Mouse (Mus musculus): ENCODE measurements around the gene Lrg1. TPM values are rescaled to one million over a fixed set of nuclear protein-coding genes. Genes with fewer than 3 reads are reported as not detected.
A peak's percentile ranks its signal among the peaks of the same experiment; 100 is the strongest.

Gene Lrg1
- total and polyA plus RNA-seq, 3 experiments: not detected

GRCm38 (mm10) chr17:56071126-56071525 lies 50.7 kb downstream of the Lrg1 start:
- DNase-seq (ENCODE audit: extremely low read depth): peak; percentile 20
- Histone ChIP-seq H3K36me3 (replicated peaks in 1 of 2; ENCODE audit: control insufficient read depth in 1 of 2, insufficient read depth in 1 of 2, low read length in 1 of 2) (peaks cover 63 to 72% of the 10 kb centered on the region in 2 experiments), H3K79me2 (replicated peaks; ENCODE audit: control insufficient read depth, extremely low read depth, insufficient read depth, poor library complexity, severe bottlenecking) (no peaks in the 10 kb centered on the region; the same call in 1 of the 2 replicates), H3K4me2 (ENCODE audit: insufficient read depth, low read depth, poor library complexity, severe bottlenecking) (no peak overlapping the region), H3K27me3 (replicated peaks) (no peaks in the 10 kb centered on the region), H3K9ac (ENCODE audit: insufficient read depth, low read depth) (no peak overlapping the region), H3K27ac (ENCODE audit: insufficient read depth, low read depth) (no peak overlapping the region), H3K9me3 (replicated peaks; ENCODE audit: low read length) (no peaks in the 10 kb centered on the region), H3K4me3 (replicated peaks in 1 of 3; ENCODE audit: low read depth in 2 of 3, low read length in 2 of 3, poor library complexity in 1 of 3) (no peak overlapping the region), H3K4me1 (ENCODE audit: control insufficient read depth in 1 of 2, insufficient read depth in 2 of 2) (peaks cover 5 to 34% of the 10 kb centered on the region in 2 experiments; a peak in 3 of 4 replicates)
- no peak for TF ChIP-seq NELFE (IDR thresholded peaks at IDR 0.05; ENCODE audit: low read depth, low read length)
- no peak for TF ChIP-seq RAD21 (IDR thresholded peaks at IDR 0.05; ENCODE audit: low read depth, low read length)
- 0 out of 2 replicates have a peak, but pooled peaks have one; percentile 16 for TF ChIP-seq POLR2A (IDR thresholded peaks at IDR 0.05; ENCODE audit: low read depth, low read length)
- TF ChIP-seq MEF2A (IDR thresholded peaks at IDR 0.05; ENCODE audit: borderline replicate concordance, low read depth, low read length): no peak
- no peak for TF ChIP-seq E2F4 (IDR thresholded peaks at IDR 0.05; ENCODE audit: insufficient replicate concordance, low read depth, low read length)
- no peak for TF ChIP-seq TCF12 (IDR thresholded peaks at IDR 0.05; ENCODE audit: low read depth, low read length)
- no peak for TF ChIP-seq CHD2 (IDR thresholded peaks at IDR 0.05; ENCODE audit: low read length)
- dilution Hi-C loops (cut with MboI; ENCODE audit: extremely low pct_ligation_motif_present, extremely low pct_unique_long_range_greater_than_20kb, low sequenced_read_pairs): no loop called here
- in situ Hi-C loops (cut with MboI; ENCODE audit: low pct_ligation_motif_present, low pct_unique_long_range_greater_than_20kb, low sequenced_read_pairs): no loop called here

Other genes starting within 250 kb of the Lrg1 start
Only the 20 nearest of the 25 such genes appear.
- 6.1 and 6.5 TPM in 2 replicates for gene Zfp119b, start 172.5 kb downstream of the Lrg1 start, total RNA-seq (2012; rRNA removed)
- gene Zfp119b, start 172.5 kb downstream of the Lrg1 start, total RNA-seq (2014; rRNA removed): 13.6 and 18.0 TPM in 2 replicates
- gene Zfp119b, start 172.5 kb downstream of the Lrg1 start, polyA plus RNA-seq (2012; ENCODE audit: insufficient read length, low read depth): 3.1 and 3.9 TPM in 2 replicates
- 102 and 207 TPM in 2 replicates for gene Ebi3, start 169.4 kb downstream of the Lrg1 start, total RNA-seq (2012; rRNA removed)
- 55.0 and 60.3 TPM in 2 replicates for gene Ebi3, start 169.4 kb downstream of the Lrg1 start, total RNA-seq (2014; rRNA removed)
- 87.6 and 105 TPM in 2 replicates for gene Ebi3, start 169.4 kb downstream of the Lrg1 start, polyA plus RNA-seq (2012; ENCODE audit: insufficient read length, low read depth)
- gene Yju2, start 162.9 kb downstream of the Lrg1 start, total RNA-seq (2012; rRNA removed): 10.1 and 10.7 TPM in 2 replicates
- gene Yju2, start 162.9 kb downstream of the Lrg1 start, total RNA-seq (2014; rRNA removed): 11.2 and 12.9 TPM in 2 replicates
- gene Yju2, start 162.9 kb downstream of the Lrg1 start, polyA plus RNA-seq (2012; ENCODE audit: insufficient read length, low read depth): 14.4 and 15.8 TPM in 2 replicates
- 0.21 and 0.47 TPM in 2 replicates for gene Shd, start 151.5 kb downstream of the Lrg1 start, total RNA-seq (2012; rRNA removed)
- gene Shd, start 151.5 kb downstream of the Lrg1 start, total RNA-seq (2014; rRNA removed): 0.46 TPM in 1 of 2 replicates, not detected in the other
- gene Shd, start 151.5 kb downstream of the Lrg1 start, polyA plus RNA-seq (2012; ENCODE audit: insufficient read length, low read depth): 0.85 and 0.87 TPM in 2 replicates
- 0.21 and 0.50 TPM in 2 replicates for gene Fsd1, start 135.5 kb downstream of the Lrg1 start, total RNA-seq (2012; rRNA removed)
- gene Fsd1, start 135.5 kb downstream of the Lrg1 start, total RNA-seq (2014; rRNA removed): not detected in 2 replicates
- not detected in 2 replicates for gene Fsd1, start 135.5 kb downstream of the Lrg1 start, polyA plus RNA-seq (2012; ENCODE audit: insufficient read length, low read depth)
- gene Stap2, start 116.4 kb downstream of the Lrg1 start, total RNA-seq (2012; rRNA removed): 2.2 and 3.2 TPM in 2 replicates
- gene Stap2, start 116.4 kb downstream of the Lrg1 start, total RNA-seq (2014; rRNA removed): 0.41 and 0.52 TPM in 2 replicates
- 0.51 and 0.91 TPM in 2 replicates for gene Stap2, start 116.4 kb downstream of the Lrg1 start, polyA plus RNA-seq (2012; ENCODE audit: insufficient read length, low read depth)
- 38.9 and 55.1 TPM in 2 replicates for gene Mpnd, start 116.3 kb downstream of the Lrg1 start, total RNA-seq (2012; rRNA removed)
- 23.4 and 24.5 TPM in 2 replicates for gene Mpnd, start 116.3 kb downstream of the Lrg1 start, total RNA-seq (2014; rRNA removed)
- 25.3 and 26.8 TPM in 2 replicates for gene Mpnd, start 116.3 kb downstream of the Lrg1 start, polyA plus RNA-seq (2012; ENCODE audit: insufficient read length, low read depth)
- 29.3 and 33.5 TPM in 2 replicates for gene Sh3gl1, start 85.4 kb downstream of the Lrg1 start, total RNA-seq (2012; rRNA removed)
- gene Sh3gl1, start 85.4 kb downstream of the Lrg1 start, total RNA-seq (2014; rRNA removed): 38.0 and 39.4 TPM in 2 replicates
- 32.1 and 39.0 TPM in 2 replicates for gene Sh3gl1, start 85.4 kb downstream of the Lrg1 start, polyA plus RNA-seq (2012; ENCODE audit: insufficient read length, low read depth)
- 39.3 and 55.0 TPM in 2 replicates for gene Chaf1a, start 81.6 kb downstream of the Lrg1 start, total RNA-seq (2012; rRNA removed)
- 18.4 and 18.6 TPM in 2 replicates for gene Chaf1a, start 81.6 kb downstream of the Lrg1 start, total RNA-seq (2014; rRNA removed)
- gene Chaf1a, start 81.6 kb downstream of the Lrg1 start, polyA plus RNA-seq (2012; ENCODE audit: insufficient read length, low read depth): 97.1 and 135 TPM in 2 replicates
- gene Ubxn6, start 47.0 kb downstream of the Lrg1 start, total RNA-seq (2012; rRNA removed): 26.8 and 27.8 TPM in 2 replicates
- gene Ubxn6, start 47.0 kb downstream of the Lrg1 start, total RNA-seq (2014; rRNA removed): 23.9 and 29.1 TPM in 2 replicates
- 24.6 and 26.9 TPM in 2 replicates for gene Ubxn6, start 47.0 kb downstream of the Lrg1 start, polyA plus RNA-seq (2012; ENCODE audit: insufficient read length, low read depth)
- 68.9 and 79.9 TPM in 2 replicates for gene Hdgfl2, start 42.4 kb downstream of the Lrg1 start, total RNA-seq (2012; rRNA removed)
- 35.3 and 41.1 TPM in 2 replicates for gene Hdgfl2, start 42.4 kb downstream of the Lrg1 start, total RNA-seq (2014; rRNA removed)
- gene Hdgfl2, start 42.4 kb downstream of the Lrg1 start, polyA plus RNA-seq (2012; ENCODE audit: insufficient read length, low read depth): 93.6 and 126 TPM in 2 replicates
- gene Plin4, start 12.2 kb downstream of the Lrg1 start, total RNA-seq (2012; rRNA removed): 0.04 TPM in 2 replicates
- not detected in 2 replicates for gene Plin4, start 12.2 kb downstream of the Lrg1 start, total RNA-seq (2014; rRNA removed)
- gene Plin4, start 12.2 kb downstream of the Lrg1 start, polyA plus RNA-seq (2012; ENCODE audit: insufficient read length, low read depth): 0.04 TPM in 1 of 2 replicates, not detected in the other
- gene Plin5, start 4.4 kb downstream of the Lrg1 start, total RNA-seq (2012; rRNA removed): 0.04 TPM in 1 of 2 replicates, not detected in the other
- gene Plin5, start 4.4 kb downstream of the Lrg1 start, total RNA-seq (2014; rRNA removed): not detected in 2 replicates
- gene Plin5, start 4.4 kb downstream of the Lrg1 start, polyA plus RNA-seq (2012; ENCODE audit: insufficient read length, low read depth): not detected in 2 replicates
- 1.5 and 2.2 TPM in 2 replicates for gene Sema6b, start 18.3 kb upstream of the Lrg1 start, total RNA-seq (2012; rRNA removed)
- 0.71 and 0.78 TPM in 2 replicates for gene Sema6b, start 18.3 kb upstream of the Lrg1 start, total RNA-seq (2014; rRNA removed)
- 1.3 TPM in 2 replicates for gene Sema6b, start 18.3 kb upstream of the Lrg1 start, polyA plus RNA-seq (2012; ENCODE audit: insufficient read length, low read depth)
- gene Tnfaip8l1, start 40.5 kb upstream of the Lrg1 start, total RNA-seq (2012; rRNA removed): 1.9 and 2.4 TPM in 2 replicates
- 2.0 and 2.6 TPM in 2 replicates for gene Tnfaip8l1, start 40.5 kb upstream of the Lrg1 start, total RNA-seq (2014; rRNA removed)
- 1.6 and 1.9 TPM in 2 replicates for gene Tnfaip8l1, start 40.5 kb upstream of the Lrg1 start, polyA plus RNA-seq (2012; ENCODE audit: insufficient read length, low read depth)
- 101 and 106 TPM in 2 replicates for gene Mydgf, start 61.9 kb upstream of the Lrg1 start, total RNA-seq (2012; rRNA removed)
- 85.0 and 85.5 TPM in 2 replicates for gene Mydgf, start 61.9 kb upstream of the Lrg1 start, total RNA-seq (2014; rRNA removed)
- 61.1 and 76.0 TPM in 2 replicates for gene Mydgf, start 61.9 kb upstream of the Lrg1 start, polyA plus RNA-seq (2012; ENCODE audit: insufficient read length, low read depth)
- gene Dpp9, start 96.9 kb upstream of the Lrg1 start, total RNA-seq (2012; rRNA removed): 23.0 and 23.5 TPM in 2 replicates
- gene Dpp9, start 96.9 kb upstream of the Lrg1 start, total RNA-seq (2014; rRNA removed): 13.5 and 13.8 TPM in 2 replicates
- gene Dpp9, start 96.9 kb upstream of the Lrg1 start, polyA plus RNA-seq (2012; ENCODE audit: insufficient read length, low read depth): 34.9 and 37.9 TPM in 2 replicates
- gene Fem1a, start 134.8 kb upstream of the Lrg1 start, total RNA-seq (2012; rRNA removed): 26.0 and 28.0 TPM in 2 replicates
- 14.9 and 17.5 TPM in 2 replicates for gene Fem1a, start 134.8 kb upstream of the Lrg1 start, total RNA-seq (2014; rRNA removed)
- 14.7 and 16.6 TPM in 2 replicates for gene Fem1a, start 134.8 kb upstream of the Lrg1 start, polyA plus RNA-seq (2012; ENCODE audit: insufficient read length, low read depth)
- gene Ticam1, start 154.8 kb upstream of the Lrg1 start, total RNA-seq (2012; rRNA removed): 15.9 and 17.6 TPM in 2 replicates
- gene Ticam1, start 154.8 kb upstream of the Lrg1 start, total RNA-seq (2014; rRNA removed): 4.5 and 6.4 TPM in 2 replicates
- 14.6 and 18.6 TPM in 2 replicates for gene Ticam1, start 154.8 kb upstream of the Lrg1 start, polyA plus RNA-seq (2012; ENCODE audit: insufficient read length, low read depth)
- gene Plin3, start 170.9 kb upstream of the Lrg1 start, total RNA-seq (2012; rRNA removed): 18.8 and 23.3 TPM in 2 replicates
- gene Plin3, start 170.9 kb upstream of the Lrg1 start, total RNA-seq (2014; rRNA removed): 17.0 and 17.3 TPM in 2 replicates
- gene Plin3, start 170.9 kb upstream of the Lrg1 start, polyA plus RNA-seq (2012; ENCODE audit: insufficient read length, low read depth): 17.9 and 18.5 TPM in 2 replicates

All from CH12.LX (cell line).